Mouse (Mus musculus) stomach, postnatal 0 days (tissue): ENCODE data around the gene Agpat2.

Experiments used
- CTCF ChIP-seq: IDR thresholded peaks from 2 replicates; pipeline ENCODE4 v1.5.1; 2016; ENCODE audit warnings: antibody characterized with exemption, low read depth, mild to moderate bottlenecking, moderate library complexity
- EP300 ChIP-seq: optimal IDR thresholded peaks from 2 replicates; pipeline ENCODE3; 2016; ENCODE audit warnings: antibody characterized with exemption

DNA sequence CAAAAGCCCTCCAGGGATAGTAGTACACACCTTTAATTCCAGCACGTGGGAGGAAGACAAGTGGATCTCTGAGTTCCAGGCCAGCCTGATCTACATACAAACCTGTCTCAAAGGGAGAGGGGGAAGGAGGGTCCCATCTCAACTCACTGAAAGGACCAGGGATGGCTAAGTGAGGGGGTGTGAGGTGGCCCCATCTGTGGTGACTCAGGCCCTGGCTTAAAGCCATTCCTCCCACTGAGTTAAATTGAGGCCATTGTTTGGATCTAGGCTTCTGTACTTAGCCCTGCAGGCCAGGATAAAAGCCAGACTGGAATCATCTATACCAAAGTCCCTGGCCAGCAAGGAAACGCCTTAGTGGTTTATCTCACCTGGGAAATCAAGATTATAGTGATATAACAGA, 17.0 kb upstream of the Agpat2 start:
- TF ChIP-seq CTCF (no peak), EP300 (no peak)
